20 mouse cellular contexts compared by ENCODE assay signal in the genomic region with DNA sequence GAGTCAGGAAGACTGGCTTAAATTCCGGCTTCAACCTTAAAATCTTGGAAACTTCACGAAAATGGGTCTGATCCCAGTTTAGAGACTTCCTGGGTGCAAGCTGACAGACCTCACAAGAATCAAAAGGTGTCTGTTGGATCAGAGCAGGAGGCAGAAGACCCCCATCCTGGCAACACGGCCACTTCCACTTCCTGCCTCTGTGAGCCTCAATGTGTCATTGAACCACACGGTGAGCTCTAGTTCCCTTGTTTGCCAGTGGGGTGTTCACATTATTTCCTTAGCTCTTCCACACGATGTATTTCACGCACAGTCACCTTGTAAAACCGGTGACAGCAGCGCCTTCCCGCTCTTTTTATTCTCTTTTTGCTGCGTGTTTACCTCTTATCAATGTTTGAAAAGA. TPM values are rescaled to one million over a fixed set of nuclear protein-coding genes. Genes with fewer than 3 reads are reported as not detected.
DNase-seq lines count a peak whose midpoint lies in the region; ATAC-seq and TF ChIP-seq lines count a peak whose summit lies in the region.
"Had no signal": no experiment of that assay in that cellular context is flagged by ENCODE, and none has a peak within 500 bp of the region (broad histone marks: within the 10 kb centered on the region; RNA-seq: fewer than 3 reads in every experiment).

No protein-coding gene starts in this region.

- no peaks in the 10 kb centered on the region for H3K9me3 ChIP-seq in hindbrain, embryonic 16.5 days (ENCODE audit: control insufficient read depth, low read length)
- H3K9me3 ChIP-seq: embryonic facial prominence, embryonic 15.5 days; forebrain, embryonic 10.5 days; heart, embryonic 12.5 days; hindbrain, embryonic 15.5 days had no signal

- peaks cover 4% of the 10 kb centered on the region for H3K4me1 ChIP-seq in thymus, adult 2 months (replicated peaks; ENCODE audit: control insufficient read depth, insufficient read depth, low read length)
- peaks cover 18% of the 10 kb centered on the region for H3K4me1 ChIP-seq in hindbrain, embryonic 16.5 days (ENCODE audit: control insufficient read depth, insufficient read depth, low read depth, low read length)

- intact Hi-C loops in gastrocnemius, adult 2 months (cut with DNase I): no loop called here

- H3K4me3 ChIP-seq in thymus, adult 2 months (ENCODE audit: control insufficient read depth, insufficient read depth, low read length): no peak overlapping the region
- no peak overlapping the region for H3K4me3 ChIP-seq in gastrocnemius, adult 2 months
- no peak overlapping the region for H3K4me3 ChIP-seq in hindbrain, embryonic 16.5 days (ENCODE audit: low read length)
- H3K4me3 ChIP-seq: embryonic facial prominence, embryonic 15.5 days; erythroblast, embryonic 14.5 days; forebrain, embryonic 10.5 days; heart, adult 2 months; heart, embryonic 12.5 days; hindbrain, embryonic 15.5 days had no signal

- H3K36me3 ChIP-seq in thymus, adult 2 months (ENCODE audit: control insufficient read depth, insufficient read depth, low read length): no peaks in the 10 kb centered on the region
- no peaks in the 10 kb centered on the region for H3K36me3 ChIP-seq in hindbrain, embryonic 16.5 days (ENCODE audit: control insufficient read depth, insufficient read depth, low read length)
- H3K36me3 ChIP-seq: embryonic facial prominence, embryonic 15.5 days; forebrain, embryonic 10.5 days; heart, embryonic 12.5 days; hindbrain, embryonic 15.5 days had no signal

- no peaks in the 10 kb centered on the region for H3K27me3 ChIP-seq in thymus, adult 2 months (ENCODE audit: control insufficient read depth, insufficient read depth, low read length)
- no peaks in the 10 kb centered on the region for H3K27me3 ChIP-seq in hindbrain, embryonic 16.5 days (replicated peaks; ENCODE audit: control insufficient read depth, insufficient read depth, low read length)
- H3K27me3 ChIP-seq: embryonic facial prominence, embryonic 15.5 days; hindbrain, embryonic 15.5 days had no signal

- DNase-seq in thymus, adult 2 months: peak; percentile 35
- peak; percentile 47 for DNase-seq in thymus, postnatal 25 days
- DNase-seq in right cerebral cortex, adult 2 months (ENCODE audit: low spot score in 2 of 2): no peak
- DNase-seq in gastrocnemius, adult 2 months: no peak
- DNase-seq: adrenal gland, adult 2 months; adrenal gland, postnatal 36 days; cerebellum, adult 2 months; cerebellum, postnatal 10 days; embryo, embryonic 11 days; gastrocnemius, postnatal 36 days; heart, adult 2 months had no signal

- H3K9ac ChIP-seq in hindbrain, embryonic 16.5 days (ENCODE audit: low read depth, low read length): no peak overlapping the region
- H3K9ac ChIP-seq: embryonic facial prominence, embryonic 15.5 days; heart, embryonic 12.5 days; hindbrain, embryonic 15.5 days had no signal

- no peak for TF ChIP-seq POLR2A in thymus, adult 2 months (IDR thresholded peaks at IDR 0.05; ENCODE audit: control insufficient read depth, extremely low read depth, insufficient read depth, low read length, poor library complexity)

- no peak for TF ChIP-seq CTCF in thymus, adult 2 months (IDR thresholded peaks at IDR 0.05; ENCODE audit: borderline replicate concordance, control insufficient read depth, extremely low read depth, insufficient read depth, low read length, poor library complexity)
- TF ChIP-seq CTCF in gastrocnemius, adult 2 months (IDR thresholded peaks at IDR 0.05): no peak

- no peak overlapping the region for H3K4me2 ChIP-seq in hindbrain, embryonic 16.5 days (ENCODE audit: low read length)
- H3K4me2 ChIP-seq: embryonic facial prominence, embryonic 15.5 days; heart, embryonic 12.5 days; hindbrain, embryonic 15.5 days had no signal

- 53% methylated on average over 10 of the region's 10 CpGs for WGBS in thymus, adult 2 months
- WGBS in hindbrain, embryonic 16.5 days: 87% methylated on average over 10 of the region's 10 CpGs

- H3K27ac ChIP-seq in thymus, adult 2 months (ENCODE audit: control insufficient read depth, insufficient read depth, low read length): no peak overlapping the region
- H3K27ac ChIP-seq in gastrocnemius, adult 2 months: no peak overlapping the region
- H3K27ac ChIP-seq in hindbrain, embryonic 16.5 days (ENCODE audit: low read depth, low read length): no peak overlapping the region
- H3K27ac ChIP-seq: embryonic facial prominence, embryonic 15.5 days; forebrain, embryonic 10.5 days; heart, adult 2 months; hindbrain, embryonic 15.5 days had no signal

- 0 out of 2 replicates have a peak, but pooled peaks have one; percentile 29 for ATAC-seq in common myeloid progenitor, adult 5-6 weeks (replicated peaks; ENCODE audit: low read depth, poor library complexity, severe bottlenecking)
- ATAC-seq in hematopoietic stem cell, adult 5-6 weeks (replicated peaks in 1 of 2; ENCODE audit: insufficient read depth in 1 of 2, low FRiP score in 2 of 2, low TSS enrichment in 1 of 2, low read depth in 1 of 2, poor library complexity in 2 of 2, severe bottlenecking in 2 of 2): 0 out of 4 replicates have a peak, but pooled peaks have one; percentile 13 to 23
- ATAC-seq in hindbrain, embryonic 16.5 days: no peak
- ATAC-seq: forebrain, embryonic 14.5 days had no signal

RNA-seq across cellular contexts. Expression of a gene that starts 54.1 kb away (rescaled TPM):
- total RNA-seq in common myeloid progenitor, adult 5-6 weeks (2017): 18.6 and 19.9 TPM in 2 replicates
- 22.3 and 27.1 TPM in 2 replicates for total RNA-seq in hematopoietic stem cell, adult 5-6 weeks (2017)
- 15.5 and 19.4 TPM in 2 replicates for polyA plus RNA-seq in thymus, adult 2 months (2012; rRNA removed)
- total RNA-seq in gastrocnemius, adult 2 months (2021): 1 to 10 TPM; 1.1 to 1.8 TPM
- 3.6 and 4.1 TPM in 2 replicates for polyA plus RNA-seq in hindbrain, embryonic 16.5 days (2015; fragmentation: Nextera tagmentation; extraction: Ambion mirVana)

Comparison
In these comparisons a context has a peak if more than half of its experiments do, and no peak if none do; other contexts are left out.
1. DNase-seq: peak in thymus, adult 2 months (single experiment) and thymus, postnatal 25 days (single experiment); none in right cerebral cortex, adult 2 months (0 of 2) and gastrocnemius, adult 2 months (single experiment).